Mouse (Mus musculus): Measurements from ENCODE around the gene Mdc1.

Mdc1 gene

DNA sequence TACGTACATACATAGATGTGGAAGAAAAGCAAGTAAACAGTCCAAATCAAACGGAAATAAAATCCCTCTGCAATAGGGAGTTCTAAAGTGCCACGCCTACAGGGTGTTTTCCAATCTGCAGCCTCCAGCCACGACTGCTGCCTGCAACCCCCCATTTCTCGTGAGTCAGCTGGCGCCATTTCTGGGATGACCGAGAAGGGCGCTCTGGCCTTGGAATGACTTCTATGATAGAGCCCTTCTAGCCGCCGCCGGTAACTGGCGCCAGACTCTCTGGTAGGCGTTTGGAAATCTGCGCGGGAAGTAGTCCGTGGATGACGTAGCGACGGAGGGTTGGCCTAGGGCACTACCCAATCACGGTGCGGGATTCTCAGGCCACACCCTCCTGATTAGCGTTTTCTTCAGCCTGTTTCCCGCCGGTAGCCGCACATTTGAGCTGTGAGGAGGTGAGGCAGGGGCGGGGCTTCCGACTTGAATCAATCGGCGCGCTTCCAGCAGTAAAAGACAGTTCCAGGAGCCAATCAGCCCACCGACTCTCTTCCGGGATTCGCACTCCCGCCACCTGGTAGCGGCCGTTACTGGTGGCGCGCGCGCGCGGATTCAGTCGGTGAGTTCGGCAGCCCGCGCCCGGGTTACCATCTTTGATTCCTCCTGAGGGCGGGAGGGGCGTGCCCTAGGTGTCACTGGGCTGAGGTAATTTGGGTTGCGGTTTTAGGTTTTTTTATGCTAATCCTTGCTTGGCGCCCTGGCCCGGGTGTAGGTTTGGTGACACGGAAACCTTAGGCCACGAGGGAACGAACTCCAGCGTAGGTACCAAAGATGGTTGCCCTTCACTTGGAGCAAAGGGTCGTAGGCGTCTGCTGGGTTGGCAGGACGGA lies at the start of gene Mdc1:
Gene Mdc1 (plus strand): TSS at position 440 of the 875 bp plus-strand sequence.
- DNase-seq = peak; percentile 99

DNA sequence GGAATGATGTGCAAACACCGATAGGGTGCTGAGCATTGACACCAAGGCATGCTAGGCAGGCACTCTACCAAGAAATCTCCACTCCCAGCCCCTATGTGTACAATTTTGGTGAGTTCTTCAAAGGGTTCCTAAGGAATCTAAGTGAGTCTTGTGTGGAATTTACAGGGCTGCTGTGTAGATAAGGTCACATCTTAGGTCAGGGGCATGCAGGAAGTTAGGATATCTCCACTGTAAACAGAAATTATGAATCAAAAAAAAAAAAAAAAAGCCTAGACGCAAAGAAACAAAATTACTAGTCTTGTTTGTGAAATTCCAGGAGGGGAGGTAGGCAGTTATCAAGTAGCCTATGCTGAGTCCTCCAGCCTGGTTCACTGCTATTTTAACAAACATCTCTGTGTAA lies 48.5 kb upstream of the Mdc1 start:
- DNase-seq = no peak

DNA sequence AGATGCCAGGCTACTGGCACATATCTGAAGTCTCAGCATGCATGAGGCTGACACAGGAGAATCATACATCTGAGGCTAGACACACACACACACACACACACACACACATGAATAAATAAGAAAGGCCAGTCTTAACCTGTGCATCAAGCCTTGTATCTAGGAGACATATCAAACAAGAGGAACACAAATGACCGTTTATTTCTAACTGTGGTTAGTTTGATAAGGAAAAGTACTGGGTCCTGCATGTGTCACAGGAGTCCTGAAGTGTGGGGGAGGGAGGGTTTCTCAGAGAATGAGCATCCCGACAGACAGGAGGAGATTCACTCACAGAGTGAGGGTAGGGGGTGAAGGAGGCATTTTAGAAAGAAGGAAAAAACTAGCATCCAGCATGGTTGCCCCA lies 46.2 kb upstream of the Mdc1 start:
- no peak for DNase-seq

DNA sequence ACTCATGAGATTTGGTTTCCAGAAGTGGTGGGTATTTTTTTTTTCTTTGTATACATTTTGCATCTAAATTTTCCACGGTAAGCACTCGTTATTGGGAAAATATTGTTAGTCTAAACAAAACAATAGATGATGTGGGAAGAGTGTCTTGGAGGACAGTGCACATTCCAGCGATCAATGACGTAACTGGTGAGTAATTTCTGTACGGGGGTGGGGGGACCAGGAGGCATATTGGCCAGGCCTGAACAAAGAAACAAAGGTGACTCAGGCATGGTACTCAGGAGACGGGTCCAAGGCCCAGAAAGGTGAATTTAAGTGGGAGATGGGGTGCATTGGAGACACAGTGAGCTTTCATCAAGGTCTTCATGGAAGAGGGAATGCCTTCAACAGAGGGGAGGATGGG lies 45.7 kb upstream of the Mdc1 start:
- DNase-seq = no peak

DNA sequence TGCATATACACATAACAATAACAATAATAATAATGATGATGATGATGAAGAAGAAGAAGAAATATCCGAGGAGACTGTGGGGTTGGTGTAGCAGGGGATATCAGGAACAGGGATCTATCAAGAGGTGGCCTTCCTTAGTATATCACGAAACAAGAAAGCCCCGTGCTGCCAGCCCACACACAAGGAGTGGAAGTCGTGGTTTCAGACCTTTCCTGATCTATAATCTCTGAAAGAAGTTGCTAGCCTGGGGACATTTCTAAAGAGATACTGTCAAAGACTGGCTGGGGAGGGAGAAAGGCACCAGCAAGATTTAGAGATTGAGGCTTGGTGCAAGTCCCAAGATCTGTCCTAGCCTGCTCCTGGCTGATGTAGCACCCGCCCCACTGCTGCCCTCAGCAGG lies 44.5 kb upstream of the Mdc1 start:
- no peak for DNase-seq

DNA sequence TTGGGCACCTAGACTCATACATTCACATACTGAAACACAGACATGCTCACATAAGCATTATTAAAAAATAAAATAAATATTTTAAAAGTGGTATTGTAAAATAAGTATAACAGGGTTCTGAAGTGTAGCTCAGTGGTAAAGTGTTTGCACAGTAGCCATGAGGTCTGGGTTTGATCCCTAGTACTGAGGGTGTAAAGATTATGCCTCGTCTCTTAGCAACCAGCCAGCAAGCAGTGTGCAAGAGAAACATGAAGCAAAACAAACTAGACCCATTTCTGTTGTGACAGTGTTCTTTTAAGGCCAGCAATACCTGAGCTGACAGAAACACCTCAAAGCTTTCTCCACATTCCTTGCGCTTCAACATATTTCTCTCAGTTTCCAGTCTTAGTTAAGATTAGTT lies 40.4 kb upstream of the Mdc1 start:
- DNase-seq = no peak

DNA sequence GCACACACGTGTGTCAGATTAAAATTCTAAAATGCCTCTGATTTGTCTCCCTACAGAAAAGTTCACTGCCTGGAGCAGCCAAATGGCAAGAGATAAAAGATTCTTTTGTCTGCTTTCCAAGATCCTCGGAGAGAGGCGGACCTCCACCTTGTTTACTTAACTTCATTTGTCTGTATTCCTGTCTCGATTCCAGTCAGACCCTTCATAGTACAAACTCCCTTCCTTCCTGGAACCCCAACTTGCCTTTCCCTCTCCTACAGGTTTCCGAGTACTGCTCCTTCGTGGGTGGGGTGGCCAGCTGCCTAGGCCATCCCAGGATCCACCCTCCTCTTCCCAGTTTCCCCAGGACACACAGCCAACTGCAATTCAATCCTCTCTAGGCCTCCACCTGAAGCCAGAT lies 38.3 kb upstream of the Mdc1 start:
- no peak for DNase-seq

DNA sequence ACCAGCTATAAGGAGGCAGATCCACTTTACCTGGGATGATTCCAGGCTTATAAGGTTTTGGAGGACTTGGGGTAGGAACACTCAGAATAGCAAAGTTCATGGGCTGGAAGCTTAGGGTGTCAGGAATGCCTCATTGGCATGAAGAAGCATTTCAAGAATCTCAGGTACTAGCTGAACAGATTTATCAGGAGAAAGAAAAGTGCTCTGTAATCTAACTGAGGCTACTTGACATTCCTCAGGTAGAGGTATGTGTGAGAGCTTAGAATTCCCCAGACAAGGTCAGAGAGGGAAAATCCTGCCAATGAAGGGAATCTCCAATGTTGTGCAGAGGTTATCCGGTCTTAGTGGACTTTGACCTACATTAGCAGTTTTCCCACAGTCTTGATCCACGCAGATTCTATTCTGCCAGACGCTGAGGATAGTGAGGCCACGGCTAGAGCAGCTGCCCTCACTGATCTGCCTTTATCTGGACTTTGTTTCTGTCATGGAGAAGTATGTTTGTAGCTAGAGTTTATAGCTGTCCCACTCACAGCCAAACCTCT lies 37.4 kb upstream of the Mdc1 start:
- no peak for DNase-seq

DNA sequence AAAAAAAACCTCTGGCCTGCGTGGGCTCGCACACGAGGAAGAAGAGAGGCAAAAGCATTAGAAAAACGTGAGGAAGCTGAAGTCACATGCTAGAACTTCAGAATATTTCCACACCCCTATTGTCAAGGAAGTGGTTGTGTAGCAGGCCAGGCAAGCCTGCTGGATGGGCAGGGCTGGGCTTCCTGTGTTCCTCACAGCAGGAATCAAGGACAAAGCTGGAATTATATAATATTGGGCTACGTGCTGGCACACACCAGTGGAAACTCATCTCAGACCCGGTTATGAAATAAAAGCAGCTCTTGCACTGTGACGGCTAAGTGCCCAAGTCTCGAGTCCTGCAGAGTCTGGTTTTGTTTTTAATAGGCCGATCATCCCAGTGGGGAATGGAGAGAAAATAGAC lies 33.2 kb upstream of the Mdc1 start:
- no peak for DNase-seq

DNA sequence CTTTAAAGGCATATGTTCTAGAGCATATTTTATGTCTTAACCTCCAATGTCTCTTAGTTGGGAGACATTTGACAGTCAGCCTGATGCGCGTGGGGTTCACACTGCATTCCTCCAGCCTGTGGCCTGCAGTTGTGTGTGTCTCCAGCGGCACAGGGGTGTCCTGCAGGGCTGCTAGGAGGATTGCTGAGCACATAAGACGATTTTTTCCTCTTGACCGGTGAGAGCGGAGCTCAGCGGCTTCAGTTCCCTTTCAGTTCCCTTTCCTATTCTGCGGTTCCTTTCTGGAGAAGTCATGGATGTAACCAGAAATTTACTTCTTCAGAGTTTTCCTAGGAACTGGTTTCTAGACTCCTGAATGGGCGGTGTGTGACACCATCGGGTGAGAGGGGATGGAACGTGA lies 31.9 kb upstream of the Mdc1 start:
- DNase-seq = no peak

DNA sequence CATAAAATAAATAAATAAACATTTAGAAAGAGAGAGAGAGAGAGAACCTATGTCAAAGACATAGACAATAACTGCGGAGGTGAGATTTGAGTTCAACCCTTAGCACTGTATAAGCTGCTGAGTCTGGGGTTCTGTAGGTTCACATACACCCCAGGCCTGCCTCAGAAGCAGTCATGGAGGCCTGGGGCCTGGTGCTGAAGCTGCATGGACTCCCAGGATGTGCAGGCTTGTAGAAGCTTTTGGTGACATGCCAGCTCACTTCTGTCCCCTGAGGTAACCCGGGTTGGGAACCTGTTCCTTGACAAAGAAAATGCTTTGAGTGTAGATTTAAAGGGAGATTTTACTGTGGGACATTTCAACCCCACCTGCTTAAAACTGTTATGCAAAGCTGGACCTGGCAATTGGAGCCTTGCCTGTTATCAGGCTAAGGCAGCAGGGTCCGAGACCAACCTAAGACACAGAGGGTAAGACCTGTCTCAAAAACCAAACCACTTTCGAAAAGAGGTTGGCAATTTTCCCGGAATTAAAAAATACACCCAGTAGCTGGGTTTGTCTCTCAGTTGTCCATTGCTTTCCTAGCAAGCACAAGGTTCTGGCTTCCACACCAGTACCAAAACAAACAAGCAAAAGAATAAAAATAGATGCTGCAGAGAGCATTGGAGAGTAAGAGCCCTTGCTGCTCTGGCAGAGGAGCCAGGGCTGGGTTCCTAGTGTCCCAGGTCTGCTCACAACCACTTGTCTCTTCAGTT lies 30.2 kb upstream of the Mdc1 start:
- DNase-seq = no peak

DNA sequence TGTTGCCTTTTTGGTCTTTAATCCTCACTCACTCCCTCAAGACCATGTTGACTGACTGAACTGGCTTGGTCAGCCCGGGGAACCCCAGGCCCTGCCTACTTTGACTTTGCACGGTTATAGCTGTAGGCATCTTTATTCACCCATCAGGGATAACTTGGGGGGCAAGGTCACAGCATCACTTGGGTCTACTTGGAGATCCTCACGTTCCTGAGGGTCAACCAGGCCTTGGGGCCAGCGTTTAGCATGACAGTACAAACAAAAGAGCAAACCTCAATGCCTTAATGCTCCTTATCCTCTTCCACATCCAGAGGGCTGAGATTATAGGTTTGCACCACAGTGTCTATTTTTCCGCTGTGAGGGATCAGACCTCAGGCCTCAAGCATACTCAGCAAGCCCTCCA lies 29.0 kb upstream of the Mdc1 start:
- no peak for DNase-seq

DNA sequence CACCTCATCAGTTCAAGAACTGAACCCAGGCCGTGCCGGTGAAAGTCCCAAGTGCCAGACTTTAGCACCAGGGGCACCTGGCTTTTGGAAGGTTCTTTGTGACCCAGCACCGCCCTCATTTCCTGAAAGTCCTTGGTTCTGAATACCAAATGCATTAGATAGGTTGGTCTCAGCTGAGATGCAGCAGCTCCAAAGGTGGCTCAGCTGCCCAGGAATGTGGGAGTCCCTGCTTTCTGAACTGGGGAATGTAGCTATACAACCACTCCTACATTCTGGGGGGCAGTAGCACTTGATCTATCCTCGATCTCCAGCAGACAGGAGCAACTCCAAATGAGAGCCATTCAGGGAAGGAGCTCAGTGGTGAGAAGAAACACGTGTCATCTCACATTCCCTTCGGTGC lies 28.6 kb upstream of the Mdc1 start:
- DNase-seq = no peak

DNA sequence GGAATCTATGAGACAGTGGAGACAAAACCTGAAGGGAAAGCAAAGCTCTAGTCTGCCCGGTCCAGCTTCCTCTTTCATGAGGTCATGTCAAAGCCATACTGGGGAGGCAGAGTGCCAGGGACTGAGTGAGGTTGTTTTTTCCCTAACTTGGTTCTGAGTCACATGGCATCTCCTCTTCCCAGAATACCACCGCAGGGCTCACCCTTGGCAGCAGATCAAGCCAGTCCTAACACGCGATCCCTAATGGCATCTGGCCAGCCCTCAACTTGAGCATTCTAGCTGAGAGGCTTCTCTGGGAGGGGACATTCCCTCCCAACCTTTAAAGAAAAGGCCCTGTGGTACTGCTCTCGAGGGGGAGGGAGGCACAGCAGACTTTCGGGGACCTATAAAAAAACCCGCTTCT lies 28.1 kb upstream of the Mdc1 start:
- peak; percentile 67 for DNase-seq

DNA sequence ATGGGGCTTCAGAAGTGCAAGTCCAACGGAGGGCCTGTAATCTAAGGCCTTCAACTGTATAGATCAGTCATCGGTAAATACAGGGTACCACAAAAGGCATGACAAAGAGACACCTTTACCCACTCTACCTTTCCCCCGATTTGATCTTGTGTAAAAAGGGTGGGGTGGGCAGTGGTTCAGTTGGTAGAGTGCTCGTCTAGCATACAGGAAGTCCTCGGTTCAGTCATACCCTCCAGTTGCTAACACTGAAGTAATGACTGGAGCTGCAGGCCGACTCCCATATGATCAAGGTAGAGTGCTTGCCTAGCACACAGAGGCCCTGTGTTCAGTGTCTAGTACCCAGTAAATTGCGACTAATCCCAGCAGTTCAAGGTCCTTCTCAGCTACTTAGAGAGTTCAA lies 27.7 kb upstream of the Mdc1 start:
- no peak for DNase-seq

DNA sequence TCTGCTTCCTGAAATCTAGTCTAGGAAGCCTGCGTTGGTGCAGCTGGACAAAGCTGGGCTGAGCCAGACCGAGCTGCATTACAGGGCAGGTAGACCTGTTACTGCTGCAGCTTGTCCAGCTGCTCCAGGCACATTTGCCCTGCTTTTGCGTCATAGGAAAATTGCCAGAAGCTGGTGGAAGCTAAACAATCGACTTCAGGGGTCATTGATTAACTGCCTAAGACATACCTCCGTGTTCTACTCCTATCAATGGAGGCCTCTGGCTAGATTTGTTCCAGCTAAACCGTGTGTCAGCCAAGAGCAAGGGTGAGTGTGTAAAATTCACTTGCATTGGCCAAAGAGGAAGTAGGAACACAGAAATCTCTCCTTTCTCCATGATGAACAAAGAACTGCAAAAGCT lies 26.6 kb upstream of the Mdc1 start:
- no peak for DNase-seq

DNA sequence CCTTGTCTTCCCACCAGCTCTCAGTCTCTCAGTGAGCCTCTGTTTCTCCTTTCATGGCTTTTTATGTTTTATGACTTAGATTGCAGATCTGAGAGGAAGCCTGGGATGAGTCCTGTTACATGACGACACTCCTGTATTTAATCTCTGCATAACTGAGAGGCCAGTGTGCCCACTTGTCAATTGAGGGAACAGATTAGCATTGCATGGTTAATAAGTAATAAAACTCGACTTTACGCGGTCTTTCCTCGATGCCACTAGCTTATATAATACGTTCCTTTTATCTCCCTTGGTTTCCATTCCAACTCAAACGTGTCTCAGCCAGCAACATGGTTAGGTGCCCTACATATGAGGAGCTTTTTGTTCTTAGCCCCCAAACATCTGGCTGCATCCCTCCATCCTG lies 25.5 kb upstream of the Mdc1 start:
- DNase-seq = no peak

DNA sequence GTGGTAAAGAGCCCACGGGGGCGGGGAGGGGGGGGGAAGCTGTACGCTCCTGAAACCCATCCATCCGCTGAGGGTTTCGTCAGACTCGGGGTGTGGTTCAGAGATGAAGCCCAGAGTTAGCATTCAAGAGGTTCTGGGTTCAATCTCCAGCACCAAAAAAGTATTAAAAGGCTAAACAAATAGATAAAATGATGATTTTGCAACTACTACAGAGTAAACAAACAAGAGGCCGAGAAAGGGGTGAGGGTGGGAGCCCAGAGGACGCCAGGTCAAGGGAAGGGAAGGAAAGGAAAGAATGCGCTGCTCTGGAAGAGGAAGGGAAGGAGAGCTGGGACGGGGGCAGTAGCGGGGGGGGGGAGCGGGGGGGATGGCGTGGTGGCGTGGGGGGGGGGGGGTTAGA lies 24.6 kb upstream of the Mdc1 start:
- DNase-seq = no peak

DNA sequence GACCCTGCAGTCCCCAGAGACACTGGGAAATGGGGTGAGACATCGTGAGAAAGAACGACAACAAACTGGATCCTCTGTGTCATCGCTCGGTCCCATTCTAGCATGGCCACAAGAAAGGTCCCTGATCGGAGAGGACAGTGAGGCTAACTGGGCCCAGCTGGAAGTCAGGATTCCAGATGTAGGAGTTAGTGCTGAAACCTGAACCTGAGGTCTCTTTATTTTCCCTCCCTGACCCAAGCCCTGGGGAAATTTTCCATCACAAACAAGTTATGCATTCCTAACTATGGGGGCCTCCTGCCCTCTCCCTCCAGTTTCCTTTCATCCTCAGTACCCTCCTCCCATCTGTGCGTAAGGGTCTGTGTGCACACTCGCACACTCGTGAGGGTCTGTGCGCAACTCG lies 24.1 kb upstream of the Mdc1 start:
- no peak for DNase-seq

DNA sequence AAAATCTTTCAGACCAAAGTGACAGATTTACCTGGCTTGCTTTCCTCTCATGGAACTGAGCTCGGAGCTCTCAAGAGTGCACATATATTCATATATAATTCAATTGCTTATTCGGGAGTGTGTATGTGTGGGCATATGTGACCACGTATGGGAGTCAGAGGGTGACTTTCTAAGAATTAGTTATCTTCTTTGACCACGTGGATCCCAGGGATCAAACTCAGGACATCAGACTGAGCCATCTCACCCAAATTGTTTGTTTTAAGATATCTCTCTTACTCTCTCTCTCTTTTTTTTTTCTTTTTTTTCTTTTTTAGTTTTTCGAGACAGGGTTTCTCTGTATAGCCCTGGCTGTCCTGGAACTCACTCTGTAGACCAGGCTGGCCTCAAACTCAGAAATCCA lies 21.2 kb upstream of the Mdc1 start:
- DNase-seq = no peak

DNA sequence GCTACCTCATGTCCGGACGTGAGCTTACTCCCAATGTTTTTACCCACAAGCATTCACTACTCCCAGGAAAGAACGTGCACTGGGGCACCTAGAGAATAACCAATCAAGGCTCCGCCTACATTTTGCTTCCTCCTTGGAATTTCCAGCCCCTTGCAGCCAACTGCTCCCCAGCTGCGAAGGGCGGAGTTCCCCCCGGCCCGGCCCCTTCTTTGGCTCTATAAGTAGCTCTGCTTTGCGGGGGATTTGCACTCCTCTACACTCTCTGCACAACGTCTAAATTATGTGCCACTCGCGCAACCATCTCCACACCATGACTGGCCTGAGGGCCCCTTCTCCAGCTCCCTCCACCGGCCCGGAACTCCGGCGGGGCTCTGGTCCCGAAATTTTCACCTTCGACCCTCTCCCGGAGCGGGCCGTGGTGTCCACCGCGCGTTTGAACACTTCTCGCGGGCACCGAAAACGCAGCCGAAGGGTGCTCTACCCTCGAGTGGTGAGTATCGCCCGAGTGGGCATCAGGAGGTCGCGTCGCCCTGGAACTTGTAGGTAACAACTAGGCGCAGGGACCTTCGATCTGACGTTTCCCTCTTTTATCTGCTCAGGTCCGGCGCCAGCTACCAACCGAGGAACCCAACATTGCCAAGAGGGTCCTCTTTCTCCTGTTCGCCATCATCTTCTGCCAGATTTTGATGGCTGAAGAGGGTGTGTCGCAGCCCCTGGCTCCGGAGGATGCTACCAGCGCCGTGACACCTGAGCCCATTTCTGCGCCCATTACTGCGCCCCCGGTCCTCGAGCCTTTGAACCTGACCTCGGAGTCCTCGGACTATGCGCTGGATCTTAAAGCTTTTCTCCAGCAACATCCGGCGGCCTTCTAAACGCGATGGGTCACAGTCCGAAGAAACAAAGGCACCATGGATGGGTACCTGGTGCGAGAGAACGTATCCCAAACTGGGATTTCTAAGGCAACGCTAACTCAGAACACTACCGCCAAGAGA lies 19.6 kb upstream of the Mdc1 start, which contains the start of gene Ier3:
Gene Ier3 (plus strand): TSS at position 246 of the 992 bp plus-strand sequence.
- peak; percentile 59 for DNase-seq

DNA sequence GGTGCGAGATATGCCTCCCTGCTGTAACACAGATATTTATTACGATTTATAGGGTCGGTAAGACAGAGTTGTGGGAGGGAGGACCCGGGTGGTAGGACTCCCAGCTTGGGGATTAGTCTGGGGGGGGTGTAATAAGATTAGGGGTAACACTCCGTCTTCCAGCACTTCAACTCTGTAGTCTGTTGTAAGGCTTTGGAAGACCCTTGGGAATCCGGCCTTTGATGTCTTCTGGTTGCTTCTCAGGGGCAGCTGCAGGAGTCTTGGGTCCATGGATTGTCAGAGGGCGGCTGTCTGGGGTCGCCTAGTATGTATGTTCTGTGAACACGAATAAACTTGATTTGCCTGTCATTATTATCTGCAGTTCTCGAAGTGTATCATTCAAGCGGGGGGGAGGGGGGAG lies 18.8 kb upstream of the Mdc1 start:
- no peak for DNase-seq
